ENCODE assay signal across 8 mouse cellular contexts in genomic region chr4:135516351-135517316, GRCm38 (mm10). TPM values are rescaled to one million over a fixed set of nuclear protein-coding genes. Genes with fewer than 3 reads are reported as not detected.
DNase-seq lines count a peak whose midpoint lies in the region; ATAC-seq and TF ChIP-seq lines count a peak whose summit lies in the region.

No protein-coding gene starts in this region.

- H3K4me1 ChIP-seq in hindbrain, embryonic 14.5 days (replicated peaks; ENCODE audit: control insufficient read depth, insufficient read depth, low read length): no peaks in the 10 kb centered on the region
- H3K4me1 ChIP-seq in hindbrain, embryonic 13.5 days (replicated peaks): no peaks in the 10 kb centered on the region
- peaks cover 61% of the 10 kb centered on the region for H3K4me1 ChIP-seq in E14TG2a.4 (replicated peaks; ENCODE audit: low read depth, low read length)
- H3K4me1 ChIP-seq in bone marrow, adult 2 months (ENCODE audit: control insufficient read depth, insufficient read depth, low read length): no peaks in the 10 kb centered on the region; the same call in none of the 2 replicates
- no peaks in the 10 kb centered on the region for H3K4me1 ChIP-seq in limb, embryonic 10.5 days
- no peaks in the 10 kb centered on the region for H3K4me1 ChIP-seq in neural tube, embryonic 11.5 days (ENCODE audit: control insufficient read depth, insufficient read depth, low read length)

- peak; percentile 88 for TF ChIP-seq CTCF in E14TG2a.4 (conservative IDR thresholded peaks at IDR 0.05; ENCODE audit: low read length)
- TF ChIP-seq CTCF in bone marrow, adult 2 months (IDR thresholded peaks at IDR 0.05; ENCODE audit: control insufficient read depth, insufficient read depth, low read length): peak; percentile 78

- peak; percentile 52 for DNase-seq in hindbrain, embryonic 14.5 days (ENCODE audit: low spot score)
- peak; percentile 54 for DNase-seq in forelimb bud, embryonic 11.5 days (ENCODE audit: low read depth, low spot score)
- DNase-seq in limb, embryonic 10.5 days (ENCODE audit: low spot score): peak; percentile 68
- DNase-seq in neural tube, embryonic 11.5 days (ENCODE audit: low spot score): peak; percentile 63
- DNase-seq in frontal cortex, postnatal 25 days (ENCODE audit: low spot score in 2 of 2): no peak

- H3K27ac ChIP-seq in hindbrain, embryonic 14.5 days: no peak overlapping the region
- H3K27ac ChIP-seq in hindbrain, embryonic 13.5 days: no peak overlapping the region
- no peak overlapping the region for H3K27ac ChIP-seq in bone marrow, adult 2 months (ENCODE audit: control insufficient read depth, insufficient read depth, low read depth, low read length, poor library complexity)
- H3K27ac ChIP-seq in limb, embryonic 10.5 days: peak overlapping the region; percentile 30; the same call in 1 of the 2 replicates
- H3K27ac ChIP-seq in neural tube, embryonic 11.5 days (ENCODE audit: low read depth, low read length): no peak overlapping the region

- no peak overlapping the region for H3K4me2 ChIP-seq in hindbrain, embryonic 14.5 days (replicated peaks)
- no peak overlapping the region for H3K4me2 ChIP-seq in hindbrain, embryonic 13.5 days
- no peak overlapping the region for H3K4me2 ChIP-seq in neural tube, embryonic 11.5 days (ENCODE audit: low read depth)

- WGBS in hindbrain, embryonic 14.5 days: 54% methylated on average over 15 of the region's 15 CpGs
- WGBS in hindbrain, embryonic 13.5 days: 56% methylated on average over 15 of the region's 15 CpGs
- 59% methylated on average over 15 of the region's 15 CpGs for WGBS in bone marrow, adult 2 months
- 48% methylated on average over 15 of the region's 15 CpGs for WGBS in limb, embryonic 10.5 days
- WGBS in neural tube, embryonic 11.5 days: 55% methylated on average over 15 of the region's 15 CpGs

- H3K9ac ChIP-seq in hindbrain, embryonic 14.5 days: no peak overlapping the region
- H3K9ac ChIP-seq in hindbrain, embryonic 13.5 days: no peak overlapping the region
- no peak overlapping the region for H3K9ac ChIP-seq in neural tube, embryonic 11.5 days (ENCODE audit: low read length)

- H3K36me3 ChIP-seq in hindbrain, embryonic 14.5 days (replicated peaks; ENCODE audit: control insufficient read depth, insufficient read depth): no peaks in the 10 kb centered on the region
- no peaks in the 10 kb centered on the region for H3K36me3 ChIP-seq in hindbrain, embryonic 13.5 days
- H3K36me3 ChIP-seq in E14TG2a.4 (ENCODE audit: insufficient read depth, low read length): no peaks in the 10 kb centered on the region
- H3K36me3 ChIP-seq in limb, embryonic 10.5 days: no peaks in the 10 kb centered on the region
- H3K36me3 ChIP-seq in neural tube, embryonic 11.5 days (ENCODE audit: control insufficient read depth, insufficient read depth, low read length): no peaks in the 10 kb centered on the region

- ATAC-seq in hindbrain, embryonic 14.5 days (ENCODE audit: low FRiP score): no peak
- ATAC-seq in hindbrain, embryonic 13.5 days (ENCODE audit: low FRiP score): no peak
- no peak for ATAC-seq in neural tube, embryonic 11.5 days (ENCODE audit: insufficient read depth, low FRiP score, low TSS enrichment)

- no peak overlapping the region for H3K4me3 ChIP-seq in hindbrain, embryonic 14.5 days (replicated peaks; ENCODE audit: low read length)
- H3K4me3 ChIP-seq in hindbrain, embryonic 13.5 days: no peak overlapping the region
- H3K4me3 ChIP-seq in E14TG2a.4 (replicated peaks; ENCODE audit: low read length): no peak overlapping the region
- no peak overlapping the region for H3K4me3 ChIP-seq in bone marrow, adult 2 months (replicated peaks; ENCODE audit: control insufficient read depth, low read depth, low read length)
- H3K4me3 ChIP-seq in limb, embryonic 10.5 days: no peak overlapping the region
- H3K4me3 ChIP-seq in neural tube, embryonic 11.5 days (ENCODE audit: low read depth, low read length): no peak overlapping the region

- TF ChIP-seq POLR2A in bone marrow, adult 2 months (IDR thresholded peaks at IDR 0.05; ENCODE audit: borderline replicate concordance, control insufficient read depth, low read depth, low read length): no peak

- no peaks in the 10 kb centered on the region for H3K27me3 ChIP-seq in hindbrain, embryonic 14.5 days (ENCODE audit: control insufficient read depth, insufficient read depth, low read length)
- H3K27me3 ChIP-seq in hindbrain, embryonic 13.5 days: 0 out of 2 replicates have a peak, but pooled peaks cover 4% of the 10 kb centered on the region
- H3K27me3 ChIP-seq in E14TG2a.4 (ENCODE audit: insufficient read depth, low read length): peaks cover 6% of the 10 kb centered on the region; the same call in 1 of the 2 replicates
- H3K27me3 ChIP-seq in limb, embryonic 10.5 days (ENCODE audit: low read depth, poor library complexity, severe bottlenecking): peaks cover 3% of the 10 kb centered on the region; the same call in 1 of the 2 replicates
- H3K27me3 ChIP-seq in neural tube, embryonic 11.5 days (ENCODE audit: control insufficient read depth, insufficient read depth, low read length): no peaks in the 10 kb centered on the region

- H3K9me3 ChIP-seq in hindbrain, embryonic 14.5 days (ENCODE audit: control insufficient read depth, low read length): no peaks in the 10 kb centered on the region
- no peaks in the 10 kb centered on the region for H3K9me3 ChIP-seq in hindbrain, embryonic 13.5 days
- H3K9me3 ChIP-seq in E14TG2a.4 (ENCODE audit: low read length): no peaks in the 10 kb centered on the region
- no peaks in the 10 kb centered on the region for H3K9me3 ChIP-seq in limb, embryonic 10.5 days (replicated peaks)
- no peaks in the 10 kb centered on the region for H3K9me3 ChIP-seq in neural tube, embryonic 11.5 days (ENCODE audit: control insufficient read depth, low read length)

RNA-seq across cellular contexts. Expression of gene Nipal3, which starts 21.8 kb away (rescaled TPM):
- polyA plus RNA-seq in hindbrain, embryonic 14.5 days (2014; fragmentation: Nextera tagmentation; extraction: Ambion mirVana): 7.2 and 11.0 TPM in 2 replicates
- polyA plus RNA-seq in hindbrain, embryonic 13.5 days (2015; fragmentation: Nextera tagmentation; extraction: Ambion mirVana): 6.5 and 7.8 TPM in 2 replicates
- 10.9 and 18.5 TPM in 2 replicates for polyA plus RNA-seq in bone marrow, adult 2 months (2011; ENCODE audit: insufficient read depth, insufficient read length, low replicate concordance, missing spikeins)
- polyA plus RNA-seq in limb, embryonic 10.5 days (2016; fragmentation: Nextera tagmentation; extraction: Ambion mirVana): 1.7 and 2.2 TPM in 2 replicates
- polyA plus RNA-seq in neural tube, embryonic 11.5 days (2014; fragmentation: Nextera tagmentation; extraction: Ambion mirVana): 2.1 and 4.4 TPM in 2 replicates

RNA-seq across cellular contexts. Expression of gene Stpg1, which starts 22.0 kb away (rescaled TPM):
- 0.20 and 0.29 TPM in 2 replicates for polyA plus RNA-seq in hindbrain, embryonic 14.5 days (2014; fragmentation: Nextera tagmentation; extraction: Ambion mirVana)
- polyA plus RNA-seq in hindbrain, embryonic 13.5 days (2015; fragmentation: Nextera tagmentation; extraction: Ambion mirVana): 0.23 and 0.44 TPM in 2 replicates
- polyA plus RNA-seq in bone marrow, adult 2 months (2011; ENCODE audit: insufficient read depth, insufficient read length, low replicate concordance, missing spikeins): 1.4 TPM in 1 of 2 replicates, not detected in the other
- polyA plus RNA-seq in limb, embryonic 10.5 days (2016; fragmentation: Nextera tagmentation; extraction: Ambion mirVana): 0.11 TPM in 1 of 2 replicates, not detected in the other
- 0.37 and 0.72 TPM in 2 replicates for polyA plus RNA-seq in neural tube, embryonic 11.5 days (2014; fragmentation: Nextera tagmentation; extraction: Ambion mirVana)

RNA-seq across cellular contexts. Expression of gene Grhl3, which starts 56.8 kb away (rescaled TPM):
- polyA plus RNA-seq in hindbrain, embryonic 14.5 days (2014; fragmentation: Nextera tagmentation; extraction: Ambion mirVana): 1.0 and 1.1 TPM in 2 replicates
- 0.90 and 0.93 TPM in 2 replicates for polyA plus RNA-seq in hindbrain, embryonic 13.5 days (2015; fragmentation: Nextera tagmentation; extraction: Ambion mirVana)
- not detected in 2 replicates for polyA plus RNA-seq in bone marrow, adult 2 months (2011; ENCODE audit: insufficient read depth, insufficient read length, low replicate concordance, missing spikeins)
- polyA plus RNA-seq in limb, embryonic 10.5 days (2016; fragmentation: Nextera tagmentation; extraction: Ambion mirVana): 7.5 and 11.0 TPM in 2 replicates
- polyA plus RNA-seq in neural tube, embryonic 11.5 days (2014; fragmentation: Nextera tagmentation; extraction: Ambion mirVana): 4.2 and 4.3 TPM in 2 replicates

Comparison
In these comparisons a context has a peak if more than half of its experiments do, and no peak if none do; other contexts are left out.
1. DNase-seq: peak in hindbrain, embryonic 14.5 days (single experiment), forelimb bud, embryonic 11.5 days (single experiment), limb, embryonic 10.5 days (single experiment) and neural tube, embryonic 11.5 days (single experiment); none in frontal cortex, postnatal 25 days (0 of 2).